Mouse (Mus musculus) cerebellum, postnatal 4 days (tissue): ENCODE measurements around the gene Brdt.
"Not testable (repeated sequence)": the region's sequence is repeated elsewhere in the genome, so short reads cannot be mapped to it uniquely, and the experiment has no call there.

Experiments
- DNase-seq, 2 experiments: peaks; one replicate each; pipeline ENCODE4 v3.0.0; 2022; ENCODE audit warnings: low spot score in 2 of 2, mixed read lengths in 1 of 2

The Brdt gene

GRCm38 (mm10) chr5:107340404-107340803 is 9.4 kb downstream of the Brdt start:
- no peak for DNase-seq

GRCm38 (mm10) chr5:107342891-107343290 is 11.9 kb downstream of the Brdt start:
- no peak for DNase-seq

- no peak for DNase-seq
Observed at GRCm38 (mm10) chr5:107346214-107346613, 15.3 kb downstream of the Brdt start.

- no peak for DNase-seq
Observed at GRCm38 (mm10) chr5:107352566-107352965, 21.6 kb downstream of the Brdt start.

GRCm38 (mm10) chr5:107353981-107354380 is 23.0 kb downstream of the Brdt start:
- no peak for DNase-seq

- no peak for DNase-seq
Observed at GRCm38 (mm10) chr5:107355801-107356200, 24.8 kb downstream of the Brdt start.

- DNase-seq: no peak
Observed at GRCm38 (mm10) chr5:107357723-107358122, 26.8 kb downstream of the Brdt start.

GRCm38 (mm10) chr5:107359395-107360053 is 28.6 kb downstream of the Brdt start:
- peak; percentile 54 to 73 for DNase-seq

GRCm38 (mm10) chr5:107360054-107360730 is 29.2 kb downstream of the Brdt start:
- DNase-seq: no peak

GRCm38 (mm10) chr5:107370040-107370439 is 39.1 kb downstream of the Brdt start:
- no peak for DNase-seq

- DNase-seq: no peak
Observed at GRCm38 (mm10) chr5:107371335-107371734, 40.4 kb downstream of the Brdt start.

GRCm38 (mm10) chr5:107373256-107373655 is 42.3 kb downstream of the Brdt start:
- DNase-seq: no peak

- not testable (repeated sequence) for DNase-seq
Observed at GRCm38 (mm10) chr5:107386448-107386847, 55.5 kb downstream of the Brdt start.

- no peak for DNase-seq
Observed at GRCm38 (mm10) chr5:107387788-107388187, 56.8 kb downstream of the Brdt start.

GRCm38 (mm10) chr5:107389373-107389772 is 58.4 kb downstream of the Brdt start:
- DNase-seq: no peak

GRCm38 (mm10) chr5:107394437-107394836 is 63.5 kb downstream of the Brdt start:
- DNase-seq: no peak

- no peak for DNase-seq
Observed at GRCm38 (mm10) chr5:107402436-107402835, 71.5 kb downstream of the Brdt start, which contains the start of gene Ephx4. TSS of gene Ephx4 (plus strand) at chr5:107402736.

- peak in 1 of 2 experiments; percentile 18 for DNase-seq
Observed at GRCm38 (mm10) chr5:107403011-107403946, 72.3 kb downstream of the Brdt start.

GRCm38 (mm10) chr5:107403947-107404684 is 73.2 kb downstream of the Brdt start:
- no peak for DNase-seq

GRCm38 (mm10) chr5:107405361-107405760 is 74.4 kb downstream of the Brdt start:
- DNase-seq: no peak

GRCm38 (mm10) chr5:107410305-107410704 is 79.3 kb downstream of the Brdt start:
- no peak for DNase-seq
